Mouse (Mus musculus): ENCODE results near the gene Unc93b1. TPM values are rescaled to one million over a fixed set of nuclear protein-coding genes. Genes with fewer than 3 reads are reported as not detected.

Unc93b1 gene
- polyA plus RNA-seq (2014; fragmentation: Illumina TruSeq; extraction: RNeasy Lipid Tissue Mini Kit (QIAGEN cat#74804); ENCODE audit: low read depth, low replicate concordance), result 1.8 TPM

DNA sequence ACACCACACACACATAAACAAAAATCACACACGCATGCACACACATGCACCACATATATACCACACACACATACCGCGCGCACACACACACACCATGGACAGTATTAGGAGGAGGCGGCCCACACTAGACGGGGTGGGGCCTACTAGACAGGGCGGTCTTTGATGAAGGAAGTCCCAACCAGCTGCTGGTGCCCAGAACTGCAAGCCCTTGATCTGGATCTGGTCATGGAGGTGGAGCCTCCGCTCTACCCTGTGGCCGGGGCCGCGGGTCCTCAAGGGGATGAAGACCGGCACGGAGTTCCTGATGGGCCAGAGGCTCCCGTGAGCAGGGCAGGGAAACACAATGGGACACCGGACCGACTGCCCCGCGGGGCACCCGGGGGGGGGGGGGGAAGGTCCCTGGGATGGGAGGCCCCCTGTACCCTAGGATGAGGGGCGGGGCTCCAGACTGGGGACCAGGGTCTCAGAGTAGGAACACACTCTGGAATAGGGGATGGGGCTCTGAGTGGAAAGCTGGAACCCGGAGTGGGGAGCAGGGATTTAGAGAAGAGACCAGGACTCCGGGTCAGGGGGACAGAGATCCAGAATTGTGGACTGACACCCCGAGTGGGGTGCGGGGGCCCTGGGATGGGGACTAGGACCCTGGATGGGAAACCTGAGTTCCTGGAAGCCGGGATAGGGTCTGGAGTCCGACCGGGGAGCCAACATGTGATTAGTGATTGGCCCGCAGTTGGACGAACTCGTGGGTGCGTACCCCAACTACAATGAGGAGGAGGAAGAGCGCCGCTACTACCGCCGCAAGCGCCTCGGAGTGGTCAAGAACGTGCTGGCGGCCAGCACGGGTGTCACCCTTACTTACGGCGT lies at the start of gene Unc93b1:
Unc93b1 (plus strand) TSS at position 155 of the 864 bp plus-strand sequence.

DNA sequence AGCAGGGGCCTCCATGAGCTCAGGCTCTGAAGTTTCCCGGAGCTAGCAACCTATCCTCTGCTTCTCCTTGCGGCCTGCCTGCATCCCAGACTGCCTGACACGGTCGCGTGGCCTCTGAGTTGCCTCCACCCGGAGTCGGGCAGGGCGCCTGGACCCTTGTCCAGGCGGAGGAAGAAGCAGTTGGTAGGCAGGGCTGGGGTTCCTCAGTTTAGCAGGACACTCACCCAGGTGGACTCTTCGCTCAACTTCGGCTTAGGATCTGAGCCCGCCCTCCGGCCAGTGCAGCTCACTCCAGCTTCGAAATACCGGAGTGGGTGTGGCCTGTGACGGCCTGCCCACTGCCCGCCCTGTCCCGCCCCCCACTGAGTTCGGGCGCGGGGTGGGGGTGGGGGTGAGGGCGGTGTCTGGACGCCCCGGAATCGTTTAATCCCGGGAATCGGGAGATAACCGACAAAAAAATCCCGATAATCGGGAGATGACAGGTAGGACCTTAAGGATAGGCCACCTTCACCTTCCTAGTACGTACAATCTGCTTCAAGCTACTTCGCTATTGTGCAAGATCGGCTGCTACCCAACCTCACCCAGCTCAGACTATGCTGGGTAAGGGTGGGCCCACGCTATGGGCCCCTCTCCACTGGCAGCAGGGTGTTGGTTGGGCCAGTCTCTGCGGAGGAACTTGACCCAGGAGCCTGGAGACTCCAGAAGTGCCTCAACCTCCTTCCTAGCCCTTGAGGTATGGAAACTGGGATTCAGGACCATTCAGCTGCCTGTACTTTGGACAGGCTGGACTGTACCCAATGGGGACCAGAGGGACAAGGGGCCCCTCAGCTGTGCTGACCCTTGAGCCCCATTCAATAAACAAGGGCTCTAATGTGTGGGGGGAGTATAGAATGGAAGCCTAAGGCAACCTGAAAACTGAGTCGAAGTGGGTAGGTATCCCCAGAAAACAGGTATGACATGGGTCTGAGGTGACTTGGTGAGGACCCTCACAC lies 27.9 kb upstream of the Unc93b1 start, which contains the start of gene Tcirg1:
Tcirg1 (minus strand) TSS at position 339 of the 992 bp plus-strand sequence.

DNA sequence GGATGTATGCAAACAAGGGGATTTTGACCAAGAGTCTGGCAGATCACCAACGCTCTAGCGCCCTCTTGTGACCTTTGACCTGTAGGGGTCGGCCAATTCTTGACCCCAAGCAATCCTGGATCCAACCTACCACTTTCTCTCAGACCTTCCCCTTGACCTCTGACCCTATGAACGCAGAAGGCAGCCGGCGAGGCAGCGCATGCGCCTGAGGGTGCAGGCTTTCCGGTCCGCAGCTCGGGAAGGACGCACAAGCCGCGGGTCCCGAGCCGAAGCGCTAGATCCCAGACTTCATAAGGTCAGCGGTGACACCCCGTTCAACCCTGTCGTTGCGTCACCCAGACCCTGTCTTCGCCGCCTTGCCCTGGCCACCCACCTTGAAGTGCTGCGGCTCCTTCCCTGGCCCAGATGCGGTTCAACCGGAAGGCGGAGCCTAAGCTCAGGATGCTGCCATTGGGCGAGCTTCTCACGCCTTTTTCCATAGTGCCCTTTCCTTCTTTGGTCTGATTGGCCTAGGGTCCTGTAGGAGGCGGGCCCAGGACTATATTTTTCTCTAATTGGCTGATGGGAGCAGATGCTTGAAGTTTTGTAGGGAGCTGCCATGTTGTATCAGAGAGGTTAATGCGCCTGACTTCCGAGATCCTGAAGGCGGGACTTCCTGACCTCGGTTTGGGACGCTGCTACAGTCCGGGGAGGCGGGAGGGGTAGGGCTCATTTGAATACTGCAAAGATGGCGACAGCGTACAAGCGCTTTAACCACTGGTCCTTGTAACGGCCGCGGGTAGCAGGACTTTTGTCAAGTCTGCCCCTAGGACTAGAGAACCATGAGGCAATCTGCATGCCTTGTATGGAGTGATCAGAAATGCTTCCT lies 22.4 kb upstream of the Unc93b1 start, which contains the start of gene Ndufs8:
Ndufs8 (minus strand) TSS at position 438 of the 868 bp plus-strand sequence.

DNA sequence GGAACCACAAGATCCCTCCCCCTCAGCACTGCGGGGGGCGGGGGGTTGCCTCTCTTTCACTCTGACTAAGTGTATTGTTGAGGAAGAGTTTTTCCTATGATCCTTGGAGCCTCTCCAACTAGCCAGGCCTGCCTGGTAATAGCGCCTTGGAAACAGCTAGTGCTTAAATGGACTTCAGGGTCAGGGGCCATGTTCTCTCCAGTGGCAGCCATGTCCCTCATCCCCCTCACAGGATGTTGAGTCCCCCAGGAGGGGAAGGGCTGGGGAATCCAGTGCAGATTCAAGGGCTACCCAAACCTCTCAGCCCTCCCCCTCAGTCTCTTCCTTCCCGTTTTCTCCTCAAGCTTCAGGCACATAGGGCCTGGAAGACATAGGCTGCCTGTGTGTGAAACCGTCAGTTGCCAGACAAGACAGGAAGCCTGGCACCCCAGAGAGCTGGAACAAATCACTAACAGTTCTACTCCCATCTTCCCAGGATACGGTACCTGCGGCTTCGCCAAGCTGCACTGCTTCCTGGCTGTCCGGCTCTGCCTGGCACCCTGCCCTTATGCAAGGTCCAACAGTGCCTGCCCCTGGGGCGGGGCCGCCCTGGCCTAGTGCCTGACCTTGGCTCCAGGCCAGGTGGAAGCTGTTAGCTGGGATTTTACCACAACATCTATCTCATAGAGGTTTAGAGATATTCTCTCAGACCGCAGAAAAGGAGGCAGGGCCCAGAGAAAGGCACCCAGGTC lies 5.6 kb upstream of the Unc93b1 start, which contains the start of gene Aldh3b1:
Aldh3b1 (minus strand) TSS at position 598 of the 731 bp plus-strand sequence.

DNA sequence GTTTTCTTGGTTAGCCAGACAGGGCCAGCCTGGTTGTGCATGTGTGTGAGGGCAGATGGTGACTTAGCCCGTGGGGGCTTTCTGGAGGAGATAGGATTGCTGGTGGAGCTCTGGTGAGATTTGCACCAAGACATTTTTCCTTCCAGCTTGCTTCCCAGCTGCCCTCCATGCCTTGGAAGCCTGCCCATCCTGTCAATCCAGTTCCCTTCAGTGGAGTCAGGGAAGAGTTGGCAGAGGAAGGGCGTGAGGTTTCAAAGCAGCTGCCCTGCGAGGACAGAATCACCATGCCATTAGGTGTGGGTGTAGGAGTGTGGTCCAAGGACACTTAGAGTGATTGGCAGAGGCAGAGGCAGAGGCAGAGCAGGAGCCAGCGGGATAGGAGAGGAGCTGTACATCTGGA lies 23.5 kb downstream of the Unc93b1 start, which contains the start of gene Aldh3b3:
Aldh3b3 (plus strand) TSS at position 176 of the 400 bp plus-strand sequence.

DNA sequence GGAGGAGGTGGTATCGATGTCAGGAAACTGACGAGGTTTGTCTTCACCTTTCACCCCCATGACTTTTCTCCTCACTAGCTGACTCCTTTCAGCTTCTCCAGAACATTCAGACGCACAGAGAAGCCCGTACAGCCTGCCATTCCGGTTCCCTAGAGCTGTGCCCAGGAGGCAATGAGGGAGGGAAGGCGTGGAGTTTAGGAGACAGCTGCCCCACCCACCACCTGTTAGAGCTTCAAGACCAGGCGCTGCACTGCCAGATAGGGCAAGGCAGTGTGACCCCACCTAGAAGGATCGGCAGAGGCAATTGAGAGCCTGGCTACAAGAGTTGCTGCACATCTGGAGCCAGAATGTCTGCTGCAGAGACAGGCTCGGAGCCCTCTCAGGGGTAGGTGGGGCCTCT lies 37.2 kb downstream of the Unc93b1 start, which contains the start of gene Aldh3b2:
Aldh3b2 (plus strand) TSS at position 100 of the 400 bp plus-strand sequence.

DNA sequence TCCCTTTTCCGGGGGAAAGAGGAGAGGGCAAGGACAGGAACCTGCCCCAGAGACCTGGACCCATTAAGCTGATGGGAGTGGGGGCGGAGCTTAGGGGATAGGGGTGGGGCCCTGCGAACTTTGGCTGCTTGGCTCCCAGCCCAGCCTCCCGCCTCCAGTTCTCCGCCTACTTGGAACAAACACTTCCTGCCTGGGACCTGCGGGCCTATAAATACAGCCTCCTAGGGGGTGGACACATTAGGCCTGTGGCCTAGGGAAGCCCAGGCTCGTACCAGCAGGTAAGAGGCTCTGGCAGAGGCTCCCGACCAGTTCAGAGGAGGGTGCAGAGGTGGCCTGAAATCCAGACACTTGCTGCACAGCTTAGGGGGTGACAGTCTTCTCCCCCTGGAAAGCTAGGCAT lies 51.3 kb downstream of the Unc93b1 start, which contains the start of gene Acy3:
Acy3 (plus strand) TSS at position 237 of the 400 bp plus-strand sequence.

DNA sequence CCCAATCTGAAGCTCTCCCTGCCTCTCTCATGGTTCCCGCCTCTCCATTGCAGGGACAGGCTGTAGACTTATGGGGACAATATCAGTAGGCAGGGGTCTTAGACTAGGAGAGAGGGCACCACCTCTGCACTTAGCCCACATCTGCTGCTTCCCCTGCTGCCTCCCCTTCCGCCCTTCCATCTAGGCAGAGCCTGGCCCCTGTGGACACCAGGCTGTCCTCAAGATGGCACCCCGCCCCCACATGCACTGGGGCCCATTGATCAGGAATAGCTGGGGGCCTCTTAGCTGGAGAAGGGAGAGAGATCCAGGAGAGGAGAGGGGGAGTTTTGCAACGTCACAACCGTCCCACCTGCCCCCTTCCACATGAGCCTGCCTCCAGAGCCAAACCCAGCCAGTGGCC lies 57.4 kb downstream of the Unc93b1 start, which contains the start of gene Tbx10:
Tbx10 (plus strand) TSS at position 337 of the 400 bp plus-strand sequence.

Other genes starting within 250 kb of the Unc93b1 start
- 0.69 TPM for gene Lrp5, start 248.6 kb upstream of the Unc93b1 start, polyA plus RNA-seq (2014; fragmentation: Illumina TruSeq; extraction: RNeasy Lipid Tissue Mini Kit (QIAGEN cat#74804); ENCODE audit: low read depth, low replicate concordance)
- 3.1 TPM for gene 1810055G02Rik, start 226.9 kb upstream of the Unc93b1 start, polyA plus RNA-seq (2014; fragmentation: Illumina TruSeq; extraction: RNeasy Lipid Tissue Mini Kit (QIAGEN cat#74804); ENCODE audit: low read depth, low replicate concordance)
- gene Kmt5b, start 167.8 kb upstream of the Unc93b1 start, polyA plus RNA-seq (2014; fragmentation: Illumina TruSeq; extraction: RNeasy Lipid Tissue Mini Kit (QIAGEN cat#74804); ENCODE audit: low read depth, low replicate concordance), result 242 TPM
- 66.4 TPM for gene Chka, start 83.4 kb upstream of the Unc93b1 start, polyA plus RNA-seq (2014; fragmentation: Illumina TruSeq; extraction: RNeasy Lipid Tissue Mini Kit (QIAGEN cat#74804); ENCODE audit: low read depth, low replicate concordance)
- gene Tcirg1, start 28.1 kb upstream of the Unc93b1 start, polyA plus RNA-seq (2014; fragmentation: Illumina TruSeq; extraction: RNeasy Lipid Tissue Mini Kit (QIAGEN cat#74804); ENCODE audit: low read depth, low replicate concordance), result 3.8 TPM
- gene Ndufs8, start 22.4 kb upstream of the Unc93b1 start, polyA plus RNA-seq (2014; fragmentation: Illumina TruSeq; extraction: RNeasy Lipid Tissue Mini Kit (QIAGEN cat#74804); ENCODE audit: low read depth, low replicate concordance), result 5.1 TPM
- gene Aldh3b1, start 5.4 kb upstream of the Unc93b1 start, polyA plus RNA-seq (2014; fragmentation: Illumina TruSeq; extraction: RNeasy Lipid Tissue Mini Kit (QIAGEN cat#74804); ENCODE audit: low read depth, low replicate concordance), result 0.50 TPM
- gene Aldh3b3, start 23.5 kb downstream of the Unc93b1 start, polyA plus RNA-seq (2014; fragmentation: Illumina TruSeq; extraction: RNeasy Lipid Tissue Mini Kit (QIAGEN cat#74804); ENCODE audit: low read depth, low replicate concordance), result not detected
- gene Aldh3b2, start 37.1 kb downstream of the Unc93b1 start, polyA plus RNA-seq (2014; fragmentation: Illumina TruSeq; extraction: RNeasy Lipid Tissue Mini Kit (QIAGEN cat#74804); ENCODE audit: low read depth, low replicate concordance), result 0.44 TPM
- gene Acy3, start 51.4 kb downstream of the Unc93b1 start, polyA plus RNA-seq (2014; fragmentation: Illumina TruSeq; extraction: RNeasy Lipid Tissue Mini Kit (QIAGEN cat#74804); ENCODE audit: low read depth, low replicate concordance), result 1.1 TPM
- gene Tbx10, start 57.6 kb downstream of the Unc93b1 start, polyA plus RNA-seq (2014; fragmentation: Illumina TruSeq; extraction: RNeasy Lipid Tissue Mini Kit (QIAGEN cat#74804); ENCODE audit: low read depth, low replicate concordance), result not detected
- gene Nudt8, start 65.4 kb downstream of the Unc93b1 start, polyA plus RNA-seq (2014; fragmentation: Illumina TruSeq; extraction: RNeasy Lipid Tissue Mini Kit (QIAGEN cat#74804); ENCODE audit: low read depth, low replicate concordance), result not detected
- 0.47 TPM for gene Gm49405, start 65.4 kb downstream of the Unc93b1 start, polyA plus RNA-seq (2014; fragmentation: Illumina TruSeq; extraction: RNeasy Lipid Tissue Mini Kit (QIAGEN cat#74804); ENCODE audit: low read depth, low replicate concordance)
- not detected for gene Doc2g, start 68.1 kb downstream of the Unc93b1 start, polyA plus RNA-seq (2014; fragmentation: Illumina TruSeq; extraction: RNeasy Lipid Tissue Mini Kit (QIAGEN cat#74804); ENCODE audit: low read depth, low replicate concordance)
- 8.4 TPM for gene Ndufv1, start 77.6 kb downstream of the Unc93b1 start, polyA plus RNA-seq (2014; fragmentation: Illumina TruSeq; extraction: RNeasy Lipid Tissue Mini Kit (QIAGEN cat#74804); ENCODE audit: low read depth, low replicate concordance)
- 27.6 TPM for gene Gstp1, start 102.8 kb downstream of the Unc93b1 start, polyA plus RNA-seq (2014; fragmentation: Illumina TruSeq; extraction: RNeasy Lipid Tissue Mini Kit (QIAGEN cat#74804); ENCODE audit: low read depth, low replicate concordance)
- gene Gstp2, start 110.8 kb downstream of the Unc93b1 start, polyA plus RNA-seq (2014; fragmentation: Illumina TruSeq; extraction: RNeasy Lipid Tissue Mini Kit (QIAGEN cat#74804); ENCODE audit: low read depth, low replicate concordance), result 2.6 TPM
- gene Gstp3, start 124.4 kb downstream of the Unc93b1 start, polyA plus RNA-seq (2014; fragmentation: Illumina TruSeq; extraction: RNeasy Lipid Tissue Mini Kit (QIAGEN cat#74804); ENCODE audit: low read depth, low replicate concordance), result not detected
- not detected for gene Cabp2, start 146.4 kb downstream of the Unc93b1 start, polyA plus RNA-seq (2014; fragmentation: Illumina TruSeq; extraction: RNeasy Lipid Tissue Mini Kit (QIAGEN cat#74804); ENCODE audit: low read depth, low replicate concordance)
- 4.7 TPM for gene Cdk2ap2, start 162.0 kb downstream of the Unc93b1 start, polyA plus RNA-seq (2014; fragmentation: Illumina TruSeq; extraction: RNeasy Lipid Tissue Mini Kit (QIAGEN cat#74804); ENCODE audit: low read depth, low replicate concordance)
- gene Pitpnm1, start 164.8 kb downstream of the Unc93b1 start, polyA plus RNA-seq (2014; fragmentation: Illumina TruSeq; extraction: RNeasy Lipid Tissue Mini Kit (QIAGEN cat#74804); ENCODE audit: low read depth, low replicate concordance), result 0.63 TPM
- gene Aip, start 190.7 kb downstream of the Unc93b1 start, polyA plus RNA-seq (2014; fragmentation: Illumina TruSeq; extraction: RNeasy Lipid Tissue Mini Kit (QIAGEN cat#74804); ENCODE audit: low read depth, low replicate concordance), result 0.47 TPM
- not detected for gene Gpr152, start 204.6 kb downstream of the Unc93b1 start, polyA plus RNA-seq (2014; fragmentation: Illumina TruSeq; extraction: RNeasy Lipid Tissue Mini Kit (QIAGEN cat#74804); ENCODE audit: low read depth, low replicate concordance)
- 0.66 TPM for gene Cabp4, start 208.8 kb downstream of the Unc93b1 start, polyA plus RNA-seq (2014; fragmentation: Illumina TruSeq; extraction: RNeasy Lipid Tissue Mini Kit (QIAGEN cat#74804); ENCODE audit: low read depth, low replicate concordance)
- 53.4 TPM for gene Coro1b, start 213.4 kb downstream of the Unc93b1 start, polyA plus RNA-seq (2014; fragmentation: Illumina TruSeq; extraction: RNeasy Lipid Tissue Mini Kit (QIAGEN cat#74804); ENCODE audit: low read depth, low replicate concordance)
- 10.0 TPM for gene Ptprcap, start 218.4 kb downstream of the Unc93b1 start, polyA plus RNA-seq (2014; fragmentation: Illumina TruSeq; extraction: RNeasy Lipid Tissue Mini Kit (QIAGEN cat#74804); ENCODE audit: low read depth, low replicate concordance)
- 3.2 TPM for gene Rps6kb2, start 228.2 kb downstream of the Unc93b1 start, polyA plus RNA-seq (2014; fragmentation: Illumina TruSeq; extraction: RNeasy Lipid Tissue Mini Kit (QIAGEN cat#74804); ENCODE audit: low read depth, low replicate concordance)
- 1.9 TPM for gene Carns1, start 240.3 kb downstream of the Unc93b1 start, polyA plus RNA-seq (2014; fragmentation: Illumina TruSeq; extraction: RNeasy Lipid Tissue Mini Kit (QIAGEN cat#74804); ENCODE audit: low read depth, low replicate concordance)

All from sigmoid colon, adult 10 weeks (tissue).